Mouse (Mus musculus): ENCODE measurements around the gene Gm12166. TPM values are rescaled to one million over a fixed set of nuclear protein-coding genes. Genes with fewer than 3 reads are reported as not detected.

The Gm12166 gene
- polyA plus RNA-seq, 1 experiment: not detected

- no peak for TF ChIP-seq CTCF (IDR thresholded peaks at IDR 0.05; ENCODE audit: insufficient read depth, low read depth, low read length)
- Histone ChIP-seq H3K4me1 (ENCODE audit: control insufficient read depth, insufficient read depth, low read length) (no peaks in the 10 kb centered on the region), H3K4me3 (ENCODE audit: insufficient read depth, low read depth, low read length) (no peak overlapping the region), H3K27ac (ENCODE audit: insufficient read depth, low read depth, low read length) (no peak overlapping the region)
- 92% methylated on average over 3 of the region's 3 CpGs for WGBS
These were observed 4.9 kb downstream of the Gm12166 start for GRCm38 (mm10) chr11:46047264-46047663.

GRCm38 (mm10) chr11:46044781-46045180 lies 7.3 kb downstream of the Gm12166 start:
- H3K4me1 ChIP-seq (ENCODE audit: control insufficient read depth, insufficient read depth, low read length): no peaks in the 10 kb centered on the region
- WGBS: 88% methylated on average over 5 of the region's 5 CpGs
- H3K27ac ChIP-seq (ENCODE audit: insufficient read depth, low read depth, low read length): no peak overlapping the region
- no peak overlapping the region for H3K4me3 ChIP-seq (ENCODE audit: insufficient read depth, low read depth, low read length)
- TF ChIP-seq POLR2A (IDR thresholded peaks at IDR 0.05; ENCODE audit: insufficient read depth, low read depth, low read length): no peak
- TF ChIP-seq CTCF (IDR thresholded peaks at IDR 0.05; ENCODE audit: insufficient read depth, low read depth, low read length): no peak

GRCm38 (mm10) chr11:46041607-46042267 lies 10.4 kb downstream of the Gm12166 start:
- H3K4me1 ChIP-seq (ENCODE audit: control insufficient read depth, insufficient read depth, low read length): no peaks in the 10 kb centered on the region; the same call in 1 of the 2 replicates
- TF ChIP-seq CTCF (IDR thresholded peaks at IDR 0.05; ENCODE audit: insufficient read depth, low read depth, low read length): no peak
- no peak for TF ChIP-seq POLR2A (IDR thresholded peaks at IDR 0.05; ENCODE audit: insufficient read depth, low read depth, low read length)
- WGBS: 88% methylated on average over 12 of the region's 12 CpGs
- H3K4me3 ChIP-seq (ENCODE audit: insufficient read depth, low read depth, low read length): no peak overlapping the region
- no peak overlapping the region for H3K27ac ChIP-seq (ENCODE audit: insufficient read depth, low read depth, low read length)

- WGBS: 92% methylated on average over 9 of the region's 9 CpGs
- Histone ChIP-seq H3K4me3 (ENCODE audit: insufficient read depth, low read depth, low read length) (no peak overlapping the region), H3K27ac (ENCODE audit: insufficient read depth, low read depth, low read length) (no peak overlapping the region), H3K4me1 (ENCODE audit: control insufficient read depth, insufficient read depth, low read length) (no peaks in the 10 kb centered on the region; the same call in 1 of the 2 replicates)
- TF ChIP-seq CTCF (IDR thresholded peaks at IDR 0.05; ENCODE audit: insufficient read depth, low read depth, low read length) (no peak), POLR2A (IDR thresholded peaks at IDR 0.05; ENCODE audit: insufficient read depth, low read depth, low read length) (no peak)
These were observed 11.1 kb downstream of the Gm12166 start for GRCm38 (mm10) chr11:46040841-46041556.

GRCm38 (mm10) chr11:46039335-46039734 lies 12.8 kb downstream of the Gm12166 start:
- TF ChIP-seq POLR2A (IDR thresholded peaks at IDR 0.05; ENCODE audit: insufficient read depth, low read depth, low read length) (no peak), CTCF (IDR thresholded peaks at IDR 0.05; ENCODE audit: insufficient read depth, low read depth, low read length) (no peak)
- no peaks in the 10 kb centered on the region; the same call in 1 of the 2 replicates for H3K4me1 ChIP-seq (ENCODE audit: control insufficient read depth, insufficient read depth, low read length)
- no peak overlapping the region for H3K4me3 ChIP-seq (ENCODE audit: insufficient read depth, low read depth, low read length)
- H3K27ac ChIP-seq (ENCODE audit: insufficient read depth, low read depth, low read length): no peak overlapping the region
- WGBS: 64% methylated on average over 11 of the region's 11 CpGs

GRCm38 (mm10) chr11:46038901-46039300 lies 13.2 kb downstream of the Gm12166 start:
- no peak overlapping the region for H3K27ac ChIP-seq (ENCODE audit: insufficient read depth, low read depth, low read length)
- 82% methylated on average over 15 of the region's 15 CpGs for WGBS
- TF ChIP-seq CTCF (IDR thresholded peaks at IDR 0.05; ENCODE audit: insufficient read depth, low read depth, low read length): no peak
- no peak overlapping the region for H3K4me3 ChIP-seq (ENCODE audit: insufficient read depth, low read depth, low read length)
- H3K4me1 ChIP-seq (ENCODE audit: control insufficient read depth, insufficient read depth, low read length): no peaks in the 10 kb centered on the region; the same call in 1 of the 2 replicates

- TF ChIP-seq POLR2A (IDR thresholded peaks at IDR 0.05; ENCODE audit: insufficient read depth, low read depth, low read length) (no peak), CTCF (IDR thresholded peaks at IDR 0.05; ENCODE audit: insufficient read depth, low read depth, low read length) (no peak)
- H3K27ac ChIP-seq (ENCODE audit: insufficient read depth, low read depth, low read length): no peak overlapping the region
- H3K4me3 ChIP-seq (ENCODE audit: insufficient read depth, low read depth, low read length): no peak overlapping the region
- 96% methylated on average over 10 of the region's 10 CpGs for WGBS
- no peaks in the 10 kb centered on the region; the same call in 1 of the 2 replicates for H3K4me1 ChIP-seq (ENCODE audit: control insufficient read depth, insufficient read depth, low read length)
These were observed 15.7 kb downstream of the Gm12166 start for GRCm38 (mm10) chr11:46036374-46036773.

GRCm38 (mm10) chr11:46032956-46033355 lies 19.2 kb downstream of the Gm12166 start:
- WGBS: 92% methylated on average over 7 of the region's 7 CpGs
- Histone ChIP-seq H3K27ac (ENCODE audit: insufficient read depth, low read depth, low read length) (no peak overlapping the region), H3K4me3 (ENCODE audit: insufficient read depth, low read depth, low read length) (no peak overlapping the region), H3K4me1 (ENCODE audit: control insufficient read depth, insufficient read depth, low read length) (no peaks in the 10 kb centered on the region)
- TF ChIP-seq POLR2A (IDR thresholded peaks at IDR 0.05; ENCODE audit: insufficient read depth, low read depth, low read length) (no peak), CTCF (IDR thresholded peaks at IDR 0.05; ENCODE audit: insufficient read depth, low read depth, low read length) (no peak)

GRCm38 (mm10) chr11:46031470-46031869 lies 20.7 kb downstream of the Gm12166 start:
- TF ChIP-seq POLR2A (IDR thresholded peaks at IDR 0.05; ENCODE audit: insufficient read depth, low read depth, low read length) (no peak), CTCF (IDR thresholded peaks at IDR 0.05; ENCODE audit: insufficient read depth, low read depth, low read length) (no peak)
- 72% methylated on average over 3 of the region's 3 CpGs for WGBS
- Histone ChIP-seq H3K27ac (ENCODE audit: insufficient read depth, low read depth, low read length) (no peak overlapping the region), H3K4me3 (ENCODE audit: insufficient read depth, low read depth, low read length) (no peak overlapping the region), H3K4me1 (ENCODE audit: control insufficient read depth, insufficient read depth, low read length) (no peaks in the 10 kb centered on the region)
